Mouse (Mus musculus) 3134 (cell line): Measurements from ENCODE around the gene Prkar1b.

Experiments
- DNase-seq: peaks from one replicate; pipeline ENCODE4 v3.0.0-alpha.2; 2011; ENCODE audit warnings: low spot score; ENCODE audit not compliant: insufficient read length; ENCODE audit errors: extremely low read depth

Gene Prkar1b

GRCm38 (mm10) chr5:138987994-138988393 lies 161.8 kb downstream of the Prkar1b start:
- DNase-seq: no peak

- DNase-seq: no peak
Observed at GRCm38 (mm10) chr5:138981921-138982320, 167.9 kb downstream of the Prkar1b start.

DNA sequence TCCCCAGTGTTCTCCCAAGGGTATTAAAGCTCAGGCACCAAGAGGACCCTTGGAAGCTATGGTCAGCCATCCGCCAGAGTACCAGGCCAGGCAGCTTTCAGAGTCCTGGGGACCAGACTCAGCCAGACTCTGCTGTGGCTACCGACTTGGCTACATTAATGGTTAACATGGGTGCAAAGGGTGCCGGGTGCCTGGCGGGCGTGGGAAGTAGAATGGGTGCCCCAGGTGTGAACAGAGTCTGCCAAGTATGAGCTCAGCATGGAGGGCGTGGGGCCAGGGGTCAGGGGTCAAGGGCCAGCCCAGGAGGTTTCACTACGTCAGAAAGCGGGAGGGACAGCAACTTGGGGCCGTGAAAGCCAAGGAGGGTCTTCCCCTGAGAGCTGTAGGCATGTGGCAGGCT lies 169.2 kb downstream of the Prkar1b start:
- no peak for DNase-seq

DNA sequence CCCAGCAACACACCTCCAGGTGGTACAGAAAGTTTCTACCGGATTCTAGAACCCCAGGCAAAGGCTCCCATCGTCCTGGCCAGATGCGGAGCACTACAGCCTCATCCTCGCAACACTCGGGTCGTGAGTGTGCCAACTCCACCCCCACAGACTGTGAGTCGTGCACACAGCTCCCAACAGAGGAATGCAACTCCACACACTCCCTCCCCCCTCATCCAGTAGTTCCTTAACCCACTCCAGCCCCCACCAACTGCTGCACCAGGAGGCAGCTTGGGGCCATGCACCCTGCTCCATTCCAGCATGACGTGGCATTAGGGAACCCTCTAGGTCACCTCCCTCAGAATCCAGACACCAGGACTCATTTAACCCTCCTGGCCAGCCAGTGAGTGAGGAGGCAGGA lies 170.0 kb downstream of the Prkar1b start:
- DNase-seq: no peak

- no peak for DNase-seq
Observed at GRCm38 (mm10) chr5:138977759-138978158, 172.0 kb downstream of the Prkar1b start.

DNA sequence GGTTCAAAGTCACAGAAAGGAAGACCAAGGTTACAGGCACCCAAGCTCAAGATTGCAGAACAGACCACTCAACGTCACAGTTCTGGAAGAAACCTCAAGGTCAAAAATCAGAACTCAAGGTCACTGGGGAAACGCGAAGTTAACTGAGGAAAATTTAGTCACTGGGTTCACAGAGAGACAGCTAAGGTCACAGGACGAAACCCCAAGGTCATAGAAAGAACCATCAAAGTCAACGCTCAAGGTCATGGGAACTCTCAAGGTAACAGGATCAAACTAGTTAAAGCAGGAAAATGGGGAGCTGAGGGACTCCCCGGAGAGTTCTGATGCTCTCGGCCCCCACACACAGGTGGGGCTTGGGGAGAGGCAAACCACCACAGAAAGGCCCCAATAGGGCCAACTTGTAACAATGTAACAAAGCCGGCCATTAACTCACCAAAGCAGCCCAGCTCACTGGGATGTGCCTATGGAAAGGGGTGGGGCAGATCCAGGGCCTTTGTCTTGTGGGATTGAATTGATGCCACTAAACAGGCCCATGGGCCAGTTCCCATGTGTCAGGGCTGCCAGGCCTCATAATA lies 174.8 kb downstream of the Prkar1b start:
- no peak for DNase-seq

DNA sequence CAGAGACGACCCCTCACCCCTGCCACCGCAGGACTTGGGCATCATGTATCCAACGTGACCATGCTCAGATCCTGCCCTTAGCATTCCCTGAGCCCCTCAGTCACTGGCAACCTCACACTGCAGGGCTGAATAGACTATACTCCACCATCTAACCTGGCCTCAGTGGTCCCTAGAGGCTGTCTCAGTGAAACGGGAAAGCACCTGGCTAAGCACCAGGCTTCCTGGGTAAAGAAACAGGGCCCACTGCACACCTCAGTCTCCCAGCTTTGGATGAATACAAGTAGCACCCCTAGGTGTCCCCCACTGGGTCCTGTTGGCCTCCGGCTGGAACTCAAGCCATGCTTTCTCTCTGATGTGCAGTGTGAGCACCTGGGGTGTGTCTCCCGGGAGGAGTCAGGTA lies 176.3 kb downstream of the Prkar1b start:
- no peak for DNase-seq

DNA sequence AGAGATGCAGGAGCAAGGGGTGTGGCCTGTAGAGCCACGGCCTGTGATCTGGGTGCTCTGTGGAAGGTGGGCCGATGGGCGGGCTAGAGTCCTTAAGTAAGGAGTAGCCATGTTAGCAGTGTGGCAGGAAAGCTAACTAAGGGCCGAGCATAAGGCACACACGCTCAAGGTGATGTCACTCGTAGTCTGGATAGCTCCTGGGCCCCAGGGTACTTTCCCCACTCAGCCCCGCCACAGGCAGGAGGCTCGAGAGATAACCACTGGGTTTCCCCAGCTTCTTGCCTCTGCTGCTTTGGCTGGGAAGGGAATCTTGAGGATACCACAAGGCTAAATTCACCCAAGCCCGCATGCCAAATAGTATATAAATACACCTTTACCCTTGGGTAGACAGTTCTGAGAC lies 178.4 kb downstream of the Prkar1b start:
- DNase-seq: no peak

DNA sequence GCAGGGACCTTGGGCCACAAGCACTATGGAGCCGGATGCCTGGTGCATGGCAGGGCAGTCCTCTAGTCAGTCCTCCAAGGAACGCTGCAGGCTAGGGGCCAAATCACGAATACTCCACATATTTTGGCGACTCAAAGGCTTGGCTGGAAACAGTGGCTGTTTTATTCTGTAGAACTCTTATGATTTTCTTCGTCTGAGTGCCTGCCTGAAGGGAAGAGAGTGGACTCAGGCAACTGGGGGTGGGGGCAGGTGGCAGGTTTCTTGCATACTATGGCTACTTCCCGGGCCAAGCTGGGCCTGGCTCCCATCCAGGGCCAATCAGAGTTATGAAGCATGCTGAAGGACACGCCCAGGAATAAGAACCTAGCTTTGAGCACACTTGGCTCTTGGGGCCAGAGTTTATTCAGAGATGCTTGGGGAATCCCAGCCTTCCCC lies 179.7 kb downstream of the Prkar1b start:
- DNase-seq: no peak
